Mouse (Mus musculus) right cerebral cortex, adult 18-20 months (tissue): ENCODE results near the gene Galp.
"Not testable (repeated sequence)": the region's sequence is repeated elsewhere in the genome, so short reads cannot be mapped to it uniquely, and the experiment has no call there.

Experiments used
- DNase-seq: peaks from one replicate; pipeline ENCODE4 v3.0.0; 2022; ENCODE audit warnings: mixed read lengths

Galp gene

GRCm38 (mm10) chr7:6182882-6183281, 14.0 kb upstream of the Galp start:
- DNase-seq = no peak

GRCm38 (mm10) chr7:6183802-6184201, 13.1 kb upstream of the Galp start:
- DNase-seq = peak; percentile 48

GRCm38 (mm10) chr7:6184521-6184920, 12.4 kb upstream of the Galp start:
- DNase-seq = no peak

- no peak for DNase-seq
These were observed 11.5 kb upstream of the Galp start for GRCm38 (mm10) chr7:6185391-6185790.

- no peak for DNase-seq
These were observed 10.7 kb upstream of the Galp start for GRCm38 (mm10) chr7:6186176-6186575.

GRCm38 (mm10) chr7:6186756-6187155, 10.1 kb upstream of the Galp start:
- no peak for DNase-seq

- no peak for DNase-seq
These were observed 7.3 kb upstream of the Galp start for GRCm38 (mm10) chr7:6189542-6189941.

GRCm38 (mm10) chr7:6191376-6191775, 5.5 kb upstream of the Galp start:
- peak; percentile 67 for DNase-seq

- DNase-seq = peak; percentile 50
These were observed 2.8 kb upstream of the Galp start for GRCm38 (mm10) chr7:6194129-6194528.

GRCm38 (mm10) chr7:6195777-6196176, 1.1 kb upstream of the Galp start:
- no peak for DNase-seq

- no peak for DNase-seq
These were observed 7.3 kb downstream of the Galp start for GRCm38 (mm10) chr7:6204200-6204599.

- DNase-seq = no peak
These were observed 16.3 kb downstream of the Galp start for GRCm38 (mm10) chr7:6213144-6213543.

- DNase-seq = not testable (repeated sequence)
These were observed 17.8 kb downstream of the Galp start for GRCm38 (mm10) chr7:6214691-6215090.

GRCm38 (mm10) chr7:6220147-6220546, 23.3 kb downstream of the Galp start:
- no peak for DNase-seq

- DNase-seq = no peak
These were observed 25.1 kb downstream of the Galp start, which contains the start of gene Zscan5b for GRCm38 (mm10) chr7:6221978-6222377. Gene Zscan5b (plus strand): TSS chr7:6222278.

GRCm38 (mm10) chr7:6228491-6228890, 31.6 kb downstream of the Galp start:
- DNase-seq = peak; percentile 10

- no peak for DNase-seq
These were observed 42.9 kb downstream of the Galp start for GRCm38 (mm10) chr7:6239787-6240186.

- DNase-seq = peak; percentile 13
These were observed 44.0 kb downstream of the Galp start for GRCm38 (mm10) chr7:6240841-6241425.

GRCm38 (mm10) chr7:6244361-6245292, 47.7 kb downstream of the Galp start:
- DNase-seq = no peak

GRCm38 (mm10) chr7:6252410-6252809, 55.5 kb downstream of the Galp start, which contains the start of gene Epp13:
Gene Epp13 (plus strand): TSS chr7:6252710.
- no peak for DNase-seq

GRCm38 (mm10) chr7:6254451-6254850, 57.6 kb downstream of the Galp start:
- no peak for DNase-seq

GRCm38 (mm10) chr7:6257386-6257785, 60.5 kb downstream of the Galp start:
- no peak for DNase-seq

GRCm38 (mm10) chr7:6258232-6259220, 61.6 kb downstream of the Galp start:
- DNase-seq = no peak
